Mouse (Mus musculus) midbrain, embryonic 15.5 days (tissue): ENCODE data around the gene Gm20388. TPM values are rescaled to one million over a fixed set of nuclear protein-coding genes. Genes with fewer than 3 reads are reported as not detected.

Source experiments
- ATAC-seq: fragments of 200-750 bp; cut with Nextera tagmentation; replicated peaks from 2 replicates; pipeline ENCODE4 v1.8.0; 2017; ENCODE audit warnings: moderate TSS enrichment
- H3K27ac ChIP-seq: fragments of 300-500 bp; sonication (generic); 2 replicates; pipeline ENCODE4 v1.5.1; 2015; ENCODE audit warnings: mild to moderate bottlenecking, inconsistent platforms
- H3K27me3 ChIP-seq: fragments of 300-500 bp; sonication (generic); replicated peaks from 2 replicates; pipeline ENCODE4 v1.6.1; 2015; ENCODE audit warnings: inconsistent platforms
- H3K36me3 ChIP-seq: fragments of 300-500 bp; sonication (generic); replicated peaks from 2 replicates; pipeline ENCODE4 v1.6.1; 2015; ENCODE audit warnings: inconsistent platforms
- H3K4me1 ChIP-seq: fragments of 300-500 bp; sonication (generic); 2 replicates; pipeline ENCODE4 v1.6.1; 2015; ENCODE audit warnings: inconsistent platforms
- H3K4me2 ChIP-seq: fragments of 300-500 bp; sonication (generic); 2 replicates; pipeline ENCODE4 v1.6.1; 2015; ENCODE audit warnings: inconsistent platforms, mild to moderate bottlenecking, moderate library complexity
- H3K4me3 ChIP-seq: fragments of 300-500 bp; sonication (generic); 2 replicates; pipeline ENCODE4 v1.5.1; 2015; ENCODE audit warnings: mild to moderate bottlenecking, inconsistent platforms
- H3K9ac ChIP-seq: fragments of 300-500 bp; sonication (generic); 2 replicates; pipeline ENCODE4 v1.6.1; 2015; ENCODE audit warnings: mild to moderate bottlenecking, inconsistent platforms
- H3K9me3 ChIP-seq: fragments of 300-500 bp; sonication (generic); 2 replicates; pipeline ENCODE4 v1.6.1; 2016; ENCODE audit warnings: inconsistent platforms
- WGBS: fragments of 180-500 bp; shearing (Covaris S2); methylation state at CpG from one replicate; pipeline ENCODE4 v1.1.7; 2015; ENCODE audit warnings: mixed read lengths; 5-methylcytosine and 5-hydroxymethylcytosine counted together
- polyA plus RNA-seq: library from polyadenylated mRNA; unstranded; fragments of >200 nt; fragmentation: Nextera tagmentation; extraction: Ambion mirVana; gene quantifications from 2 replicates; pipeline ENCODE4 v1.2.1, GENCODE M21; 2015

The Gm20388 gene
- polyA plus RNA-seq, 1 experiment from 2014 or later, result 5.6 TPM

DNA sequence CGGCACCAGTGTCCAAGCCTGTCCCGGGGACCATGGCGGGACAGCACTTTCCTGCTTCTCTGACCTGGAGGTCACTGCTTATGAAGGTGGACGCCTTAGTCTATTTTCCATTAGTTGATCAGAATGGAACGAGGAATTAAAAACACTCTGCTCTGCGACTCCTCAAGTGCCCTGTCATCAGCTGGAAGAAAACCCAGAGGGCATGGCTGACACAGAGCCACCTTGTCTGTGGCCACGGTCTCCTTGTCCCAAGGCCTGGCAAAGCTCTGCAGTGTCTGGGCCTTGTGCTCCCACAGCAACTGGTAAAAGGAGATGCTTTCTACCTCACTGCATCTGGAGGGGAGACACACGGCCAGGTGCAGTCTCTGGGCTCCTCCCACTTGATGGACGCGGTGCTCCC, 2973.0 kb downstream of the Gm20388 start:
- no peaks in the 10 kb centered on the region for H3K27me3 ChIP-seq
- 91% methylated on average over 10 of the region's 10 CpGs for WGBS
- ATAC-seq, result no peak

DNA sequence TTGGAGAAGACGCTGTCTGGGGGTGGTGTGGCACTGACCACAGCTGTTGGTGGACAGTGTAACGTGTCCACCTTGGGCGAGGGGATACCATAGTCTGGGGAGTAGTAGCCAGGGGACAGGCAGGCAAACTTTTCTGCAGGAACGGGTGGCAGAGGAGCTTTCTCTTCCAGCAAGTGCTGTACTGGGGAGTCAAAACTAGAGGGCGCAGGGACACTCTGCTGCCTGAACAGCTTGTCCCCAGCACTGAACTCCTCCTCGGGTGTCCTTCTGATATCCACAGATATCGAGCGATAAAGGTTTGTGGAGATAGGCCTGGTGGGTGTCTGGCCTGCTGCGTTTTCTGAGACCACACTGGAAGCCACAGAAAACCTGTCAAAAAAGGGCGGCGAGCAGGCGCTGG, 2980.8 kb downstream of the Gm20388 start:
- Histone ChIP-seq H3K9ac (no peak overlapping the region), H3K4me2 (no peak overlapping the region), H3K27me3 (no peaks in the 10 kb centered on the region), H3K36me3 (peaks cover 71% of the 10 kb centered on the region), H3K4me3 (no peak overlapping the region), H3K4me1 (no peaks in the 10 kb centered on the region), H3K9me3 (no peaks in the 10 kb centered on the region), H3K27ac (no peak overlapping the region)
- no peak for ATAC-seq
- 85% methylated on average over 12 of the region's 12 CpGs for WGBS

More for the DNA sequence above, 2973.0 kb downstream of the Gm20388 start:
- H3K9me3 ChIP-seq, result no peaks in the 10 kb centered on the region
- H3K9ac ChIP-seq, result no peak overlapping the region
- H3K27ac ChIP-seq, result no peak overlapping the region
- H3K36me3 ChIP-seq, result peaks cover 51% of the 10 kb centered on the region
- H3K4me3 ChIP-seq, result no peak overlapping the region
- no peaks in the 10 kb centered on the region for H3K4me1 ChIP-seq
- H3K4me2 ChIP-seq, result no peak overlapping the region

DNA sequence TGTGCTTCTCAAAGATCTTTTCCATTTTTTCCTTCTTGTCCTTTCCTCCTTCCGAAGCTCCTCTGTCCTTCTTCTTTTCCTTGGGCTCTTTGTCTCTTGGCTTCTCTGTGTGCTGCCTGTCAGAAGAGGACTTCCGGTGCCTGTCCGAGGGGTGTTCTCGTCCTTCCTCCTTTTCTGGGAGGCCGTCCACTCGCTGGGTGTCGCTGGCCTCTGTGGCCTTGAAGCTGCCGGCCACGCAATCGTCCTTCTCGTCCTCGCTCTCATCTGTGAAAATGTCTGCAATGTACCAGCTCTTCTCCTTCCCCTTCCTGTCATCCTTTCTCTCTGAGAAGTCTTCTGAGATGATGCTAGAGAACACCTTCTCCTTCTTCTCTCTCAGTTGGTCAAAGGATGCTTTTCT, 2982.8 kb downstream of the Gm20388 start:
- Histone ChIP-seq H3K4me2 (no peak overlapping the region), H3K9ac (no peak overlapping the region), H3K36me3 (peaks cover 69% of the 10 kb centered on the region), H3K27me3 (no peaks in the 10 kb centered on the region), H3K4me1 (no peaks in the 10 kb centered on the region), H3K27ac (no peak overlapping the region), H3K9me3 (no peaks in the 10 kb centered on the region), H3K4me3 (no peak overlapping the region)
- WGBS, result 89% methylated on average over 12 of the region's 12 CpGs
- ATAC-seq, result no peak

DNA sequence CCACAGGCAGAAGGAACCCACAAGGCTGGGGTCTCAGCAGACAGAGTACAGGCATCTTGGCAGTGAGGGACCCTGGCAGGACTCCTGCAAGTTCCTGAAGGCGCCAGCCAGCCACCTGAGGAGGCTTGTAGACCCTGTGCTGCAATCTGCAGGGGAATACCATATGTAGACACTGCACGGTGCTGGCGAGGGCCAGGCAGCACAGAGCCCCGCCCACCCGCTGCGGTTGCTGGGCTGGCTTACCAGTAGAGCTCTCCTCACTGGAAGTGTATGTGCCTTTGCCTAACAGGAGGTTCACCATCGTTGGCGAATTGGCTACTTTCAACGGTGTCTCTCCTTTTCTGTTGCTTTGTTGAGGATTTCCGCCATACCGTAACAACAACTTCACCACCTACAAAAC, 2985.7 kb downstream of the Gm20388 start:
- peaks cover 50% of the 10 kb centered on the region for H3K36me3 ChIP-seq
- H3K9ac ChIP-seq, result no peak overlapping the region
- WGBS, result 93% methylated on average over 11 of the region's 11 CpGs
- H3K9me3 ChIP-seq, result no peaks in the 10 kb centered on the region
- no peak for ATAC-seq
- H3K4me1 ChIP-seq, result no peaks in the 10 kb centered on the region
- H3K4me2 ChIP-seq, result no peak overlapping the region
- H3K27me3 ChIP-seq, result no peaks in the 10 kb centered on the region
- no peak overlapping the region for H3K4me3 ChIP-seq
- H3K27ac ChIP-seq, result no peak overlapping the region

DNA sequence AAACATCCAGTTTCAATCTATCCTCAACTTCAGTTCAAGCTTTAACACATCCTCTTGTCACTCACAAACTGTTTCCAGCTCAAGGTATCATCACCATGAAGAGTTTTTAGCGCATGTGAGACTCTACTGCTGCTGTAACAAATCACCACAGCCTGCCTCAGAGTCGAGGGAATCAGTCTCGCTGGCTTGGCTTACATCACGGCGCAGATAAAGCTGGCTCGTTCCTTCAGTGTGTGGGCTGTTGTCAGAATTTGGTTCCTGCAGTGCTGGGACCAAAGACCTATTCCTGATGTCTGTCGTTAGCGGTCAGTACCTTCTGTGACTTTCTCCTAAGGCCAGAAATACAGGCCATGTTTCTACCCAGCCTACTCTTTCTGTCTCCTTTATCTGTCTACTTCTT, 2986.6 kb downstream of the Gm20388 start:
- Histone ChIP-seq H3K27ac (no peak overlapping the region), H3K36me3 (peaks cover 42% of the 10 kb centered on the region), H3K9ac (no peak overlapping the region), H3K4me1 (no peaks in the 10 kb centered on the region), H3K27me3 (no peaks in the 10 kb centered on the region), H3K4me3 (no peak overlapping the region), H3K9me3 (no peaks in the 10 kb centered on the region), H3K4me2 (no peak overlapping the region)
- no peak for ATAC-seq
- 94% methylated on average over 8 of the region's 8 CpGs for WGBS

DNA sequence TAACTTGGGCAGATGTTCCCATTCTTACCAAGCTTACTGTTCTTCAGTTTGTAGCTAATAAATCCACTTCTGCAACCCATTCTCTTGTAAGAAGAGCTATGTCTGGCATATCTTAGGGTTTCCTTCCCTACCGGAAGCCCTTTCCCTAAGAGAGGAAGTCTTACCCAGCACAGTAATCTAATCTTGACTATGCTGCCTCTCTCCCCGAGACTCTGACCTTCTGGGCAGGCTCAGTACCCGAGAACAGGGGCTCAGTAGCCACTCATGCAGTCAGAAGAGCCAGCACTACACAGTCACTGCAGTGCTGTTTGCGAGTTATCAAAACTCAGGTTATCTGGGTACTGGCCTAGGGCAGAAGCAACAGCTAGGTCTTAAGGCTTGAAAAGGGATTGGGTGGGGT, 2987.4 kb downstream of the Gm20388 start:
- Histone ChIP-seq H3K9me3 (no peaks in the 10 kb centered on the region), H3K27me3 (no peaks in the 10 kb centered on the region), H3K4me3 (no peak overlapping the region), H3K9ac (no peak overlapping the region), H3K4me2 (no peak overlapping the region), H3K36me3 (peaks cover 40% of the 10 kb centered on the region), H3K4me1 (no peaks in the 10 kb centered on the region), H3K27ac (no peak overlapping the region)
- WGBS, result 86% methylated on average over 4 of the region's 4 CpGs
- no peak for ATAC-seq

DNA sequence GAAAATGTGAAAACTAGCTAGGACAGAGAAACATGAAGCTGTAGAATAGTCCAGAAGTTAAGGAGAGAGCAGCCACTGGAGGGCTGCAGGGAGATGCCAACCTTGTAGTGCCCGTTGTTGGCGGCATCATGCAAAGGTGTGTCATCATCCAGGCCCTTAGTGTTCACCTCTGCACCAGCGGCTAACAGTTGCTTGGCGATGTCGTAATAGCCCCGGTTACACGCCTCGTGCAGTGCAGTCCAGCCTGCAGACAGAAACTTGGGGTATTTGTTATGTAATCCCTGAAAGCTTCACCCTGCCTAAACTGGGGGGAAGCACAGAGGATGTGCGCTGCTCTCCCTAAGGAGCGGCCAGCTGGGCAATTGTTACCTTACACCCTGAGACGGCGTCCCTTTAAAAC, 2987.8 kb downstream of the Gm20388 start:
- Histone ChIP-seq H3K9ac (no peak overlapping the region), H3K4me3 (no peak overlapping the region), H3K4me2 (no peak overlapping the region), H3K4me1 (no peaks in the 10 kb centered on the region), H3K27me3 (no peaks in the 10 kb centered on the region), H3K9me3 (no peaks in the 10 kb centered on the region), H3K27ac (no peak overlapping the region), H3K36me3 (peaks cover 40% of the 10 kb centered on the region)
- WGBS, result 94% methylated on average over 12 of the region's 12 CpGs
- no peak for ATAC-seq

DNA sequence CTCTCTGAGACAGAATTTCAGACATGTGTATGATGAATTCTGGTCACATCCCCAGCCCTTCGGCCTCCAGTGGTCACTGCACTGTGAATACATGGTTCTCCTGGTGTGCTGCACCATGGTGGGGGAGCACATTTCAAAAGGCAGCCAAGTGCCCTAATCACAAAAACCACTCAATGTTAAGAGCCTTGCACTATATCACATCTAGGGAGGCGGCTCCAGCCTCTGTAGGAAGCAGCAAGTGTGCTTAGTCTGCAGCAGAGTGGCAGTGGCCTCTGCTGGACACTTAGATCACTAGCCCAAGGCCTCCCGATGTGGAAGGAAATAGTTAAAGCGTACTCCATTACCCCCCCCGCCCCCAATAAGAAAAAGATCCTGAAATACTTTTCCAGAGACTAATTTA, 2988.4 kb downstream of the Gm20388 start:
- Histone ChIP-seq H3K4me2 (no peak overlapping the region), H3K9me3 (no peaks in the 10 kb centered on the region), H3K4me3 (no peak overlapping the region), H3K4me1 (no peaks in the 10 kb centered on the region), H3K27ac (no peak overlapping the region), H3K36me3 (peaks cover 36% of the 10 kb centered on the region), H3K9ac (no peak overlapping the region), H3K27me3 (no peaks in the 10 kb centered on the region)
- WGBS, result 77% methylated on average over 5 of the region's 5 CpGs
- no peak for ATAC-seq

DNA sequence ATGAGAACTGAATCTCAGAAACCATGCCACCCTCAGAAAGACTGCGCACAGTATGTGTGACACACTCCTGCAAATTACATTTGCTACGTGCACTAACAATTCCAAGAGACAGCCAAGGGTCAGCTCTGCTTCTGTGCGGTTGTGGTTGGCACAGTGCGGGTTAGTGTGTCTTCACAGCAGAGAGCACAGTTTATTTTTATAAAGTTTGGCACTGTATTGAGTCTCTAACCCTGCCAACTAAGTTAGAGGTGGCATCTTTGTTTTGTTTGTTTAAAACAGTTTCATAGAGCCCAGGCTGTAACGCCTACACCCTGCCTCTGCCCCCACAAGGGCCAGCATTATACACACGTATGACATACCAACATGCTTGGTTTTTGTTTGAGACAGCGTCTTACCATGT, 2990.8 kb downstream of the Gm20388 start:
- H3K36me3 ChIP-seq, result peaks cover 16% of the 10 kb centered on the region; the same call in 1 of the 2 replicates
- no peak overlapping the region for H3K9ac ChIP-seq
- ATAC-seq, result no peak
- 92% methylated on average over 7 of the region's 7 CpGs for WGBS
- H3K4me2 ChIP-seq, result no peak overlapping the region
- no peaks in the 10 kb centered on the region for H3K9me3 ChIP-seq
- H3K27me3 ChIP-seq, result no peaks in the 10 kb centered on the region
- 0 out of 2 replicates have a peak, but pooled peaks cover 4% of the 10 kb centered on the region for H3K4me1 ChIP-seq
- no peak overlapping the region for H3K4me3 ChIP-seq
- no peak overlapping the region for H3K27ac ChIP-seq

DNA sequence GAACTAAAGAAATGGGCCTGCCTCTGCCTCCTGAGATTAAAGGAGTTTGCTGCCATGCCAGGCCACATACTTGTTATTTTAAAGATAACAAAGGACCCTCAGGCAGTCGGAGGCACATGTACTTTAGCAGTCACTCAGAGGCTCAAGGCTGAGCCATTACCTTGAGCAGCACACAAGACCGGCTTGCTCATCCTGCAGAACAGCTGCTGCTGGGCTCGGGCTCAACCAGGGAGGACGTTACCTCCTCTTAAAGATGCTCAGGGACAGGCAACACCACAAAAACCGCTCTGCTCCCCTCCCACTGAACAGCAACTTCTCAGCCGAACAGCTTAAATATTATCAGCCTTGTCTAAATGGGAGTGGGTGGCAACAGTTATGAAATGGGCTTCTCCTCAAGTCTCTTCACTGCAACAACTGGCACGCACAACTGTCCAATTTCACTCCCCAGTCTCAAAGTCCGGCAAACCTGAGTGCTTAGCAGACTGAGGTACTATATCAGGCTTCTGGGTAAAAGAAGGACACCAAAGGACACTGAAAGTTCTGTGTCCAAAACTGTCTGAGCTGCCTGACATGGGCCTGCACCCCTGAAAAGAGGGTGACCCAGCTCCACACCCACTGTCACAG, 2991.4 kb downstream of the Gm20388 start:
- H3K36me3 ChIP-seq, result peaks cover 12% of the 10 kb centered on the region; the same call in 1 of the 2 replicates
- no peaks in the 10 kb centered on the region for H3K27me3 ChIP-seq
- no peak overlapping the region for H3K4me2 ChIP-seq
- no peak for ATAC-seq
- no peak overlapping the region for H3K4me3 ChIP-seq
- no peaks in the 10 kb centered on the region for H3K9me3 ChIP-seq
- 82% methylated on average over 8 of the region's 8 CpGs for WGBS
- 0 out of 2 replicates have a peak, but pooled peaks cover 5% of the 10 kb centered on the region for H3K4me1 ChIP-seq
- no peak overlapping the region for H3K9ac ChIP-seq
- no peak overlapping the region for H3K27ac ChIP-seq

DNA sequence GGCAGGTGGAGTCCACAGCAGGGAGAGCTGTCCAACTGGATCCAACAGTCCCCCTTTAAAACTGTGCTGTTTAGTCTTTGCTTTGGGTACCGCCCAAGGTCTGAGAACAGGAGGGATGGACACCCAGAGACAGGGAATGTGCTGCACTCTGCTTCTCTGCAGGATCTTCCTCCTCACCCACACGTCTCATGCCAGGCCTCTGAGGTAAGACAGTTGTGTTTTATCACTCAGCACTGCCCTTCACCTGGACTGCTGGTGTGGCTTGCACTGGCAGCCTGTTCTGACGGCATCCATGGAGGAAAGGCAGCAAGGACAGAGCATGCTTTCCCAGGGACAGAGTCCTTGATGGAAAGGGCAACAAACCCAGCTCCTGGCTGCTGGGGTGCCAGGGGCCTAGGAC, 2991.9 kb downstream of the Gm20388 start:
- H3K4me1 ChIP-seq, result 0 out of 2 replicates have a peak, but pooled peaks cover 5% of the 10 kb centered on the region

DNA sequence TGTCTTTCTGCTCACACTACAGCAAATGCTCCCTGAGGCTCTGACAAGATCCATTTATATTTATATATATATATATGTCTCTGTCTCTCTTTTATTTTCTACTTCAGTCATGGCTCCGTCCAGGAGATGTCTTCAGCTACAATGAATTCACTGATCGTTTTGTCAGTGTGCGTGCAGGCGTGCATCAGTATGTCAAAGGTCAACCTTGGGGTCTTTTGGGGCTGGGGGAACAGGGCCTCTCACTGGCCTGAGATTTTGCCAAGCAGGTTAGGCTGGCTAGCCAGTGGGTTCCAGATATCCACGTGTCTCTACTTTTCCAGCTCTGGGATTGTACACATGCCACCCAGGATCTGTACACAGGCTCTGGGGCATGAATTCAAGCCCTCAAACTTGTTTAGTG, 2992.4 kb downstream of the Gm20388 start:
- Histone ChIP-seq H3K4me2 (no peak overlapping the region), H3K27me3 (no peaks in the 10 kb centered on the region), H3K9ac (no peak overlapping the region), H3K36me3 (peaks cover 13% of the 10 kb centered on the region; the same call in 1 of the 2 replicates), H3K27ac (no peak overlapping the region), H3K4me1 (0 out of 2 replicates have a peak, but pooled peaks cover 5% of the 10 kb centered on the region), H3K9me3 (no peaks in the 10 kb centered on the region), H3K4me3 (no peak overlapping the region)
- 23% methylated on average over 5 of the region's 5 CpGs for WGBS
- ATAC-seq, result no peak

More for the DNA sequence above, 2991.9 kb downstream of the Gm20388 start:
- no peak for ATAC-seq
- H3K36me3 ChIP-seq, result peaks cover 11% of the 10 kb centered on the region; the same call in 1 of the 2 replicates
- 68% methylated on average over 3 of the region's 3 CpGs for WGBS
- H3K27me3 ChIP-seq, result no peaks in the 10 kb centered on the region
- H3K9me3 ChIP-seq, result no peaks in the 10 kb centered on the region
- H3K4me2 ChIP-seq, result no peak overlapping the region
- no peak overlapping the region for H3K4me3 ChIP-seq
- no peak overlapping the region for H3K9ac ChIP-seq
- H3K27ac ChIP-seq, result no peak overlapping the region

DNA sequence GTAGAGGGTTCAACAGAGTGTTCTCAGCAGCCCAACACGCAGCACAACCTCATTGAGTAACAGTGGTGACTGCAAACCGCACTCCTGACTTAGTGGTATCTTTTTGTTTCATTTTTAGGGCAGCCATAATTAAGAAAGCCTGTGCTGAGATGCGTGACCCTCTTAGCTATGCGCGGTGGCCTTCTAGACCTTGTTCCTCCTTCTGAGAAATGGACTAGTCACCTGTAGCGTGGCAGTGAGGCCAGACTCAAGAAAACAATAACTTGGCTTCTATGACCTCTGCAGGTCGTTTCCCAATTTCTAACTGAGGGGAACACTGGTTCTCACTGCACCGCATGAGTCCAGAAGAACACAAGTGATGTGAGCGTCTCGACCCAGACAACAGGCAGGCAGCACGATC, 2993.9 kb downstream of the Gm20388 start:
- H3K36me3 ChIP-seq, result 0 out of 2 replicates have a peak, but pooled peaks cover 6% of the 10 kb centered on the region

More for the DNA sequence above, 2993.9 kb downstream of the Gm20388 start:
- WGBS, result 90% methylated on average over 11 of the region's 11 CpGs
- Histone ChIP-seq H3K9ac (no peak overlapping the region), H3K4me3 (no peak overlapping the region), H3K4me1 (peaks cover 5% of the 10 kb centered on the region; the same call in 1 of the 2 replicates), H3K9me3 (no peaks in the 10 kb centered on the region), H3K27me3 (no peaks in the 10 kb centered on the region), H3K4me2 (no peak overlapping the region), H3K27ac (no peak overlapping the region)
- no peak for ATAC-seq
